Mouse (Mus musculus): ENCODE data around the gene Vgf. TPM values are rescaled to one million over a fixed set of nuclear protein-coding genes. Genes with fewer than 3 reads are reported as not detected.

The Vgf gene
- total RNA-seq (2023), result not detected

DNA sequence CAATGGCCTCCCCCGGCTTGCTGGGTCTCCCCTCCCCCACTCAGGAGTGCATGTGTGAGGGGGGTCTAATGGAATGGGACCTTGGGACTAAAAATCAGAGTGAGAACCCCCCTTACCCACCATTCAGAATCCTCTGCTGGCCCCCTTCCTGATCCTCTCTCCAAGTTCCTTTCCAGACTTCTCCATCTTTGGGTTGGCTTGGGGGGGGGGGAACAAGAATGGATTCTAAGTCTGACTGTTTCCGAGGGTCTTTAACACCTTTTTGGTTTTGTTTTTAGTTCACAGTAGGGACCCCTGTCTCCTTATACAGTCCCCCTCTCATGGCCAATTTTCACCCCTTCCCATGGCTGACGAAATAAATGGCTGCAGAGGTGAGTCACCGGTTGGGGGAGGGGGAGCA lies at the start of gene Vgf:
Vgf (plus strand) TSS at position 301 of the 400 bp plus-strand sequence.

DNA sequence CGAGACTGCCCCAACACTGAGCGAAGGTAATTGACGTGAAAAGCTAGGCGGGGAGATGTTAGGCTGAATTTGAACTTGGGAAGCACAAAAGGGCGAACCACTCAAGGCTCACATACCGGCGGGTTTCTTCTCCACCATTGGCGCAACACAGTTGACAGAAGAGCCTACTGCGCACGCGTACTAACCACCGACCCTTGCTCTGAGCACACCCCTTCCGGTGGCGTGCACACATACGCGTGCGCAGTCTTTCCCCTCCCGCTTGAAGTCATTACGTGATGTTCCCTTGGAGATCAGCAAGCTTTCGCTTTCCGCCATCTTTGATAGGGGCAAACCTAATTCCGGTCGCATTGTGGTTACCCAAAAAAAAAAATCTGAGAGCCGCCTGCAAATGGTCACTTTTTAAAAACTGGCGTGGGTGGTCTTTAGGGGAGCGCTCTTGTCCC lies 39.5 kb upstream of the Vgf start, which contains the start of gene Plod3:
Plod3 (plus strand) TSS at position 325 of the 443 bp plus-strand sequence.

DNA sequence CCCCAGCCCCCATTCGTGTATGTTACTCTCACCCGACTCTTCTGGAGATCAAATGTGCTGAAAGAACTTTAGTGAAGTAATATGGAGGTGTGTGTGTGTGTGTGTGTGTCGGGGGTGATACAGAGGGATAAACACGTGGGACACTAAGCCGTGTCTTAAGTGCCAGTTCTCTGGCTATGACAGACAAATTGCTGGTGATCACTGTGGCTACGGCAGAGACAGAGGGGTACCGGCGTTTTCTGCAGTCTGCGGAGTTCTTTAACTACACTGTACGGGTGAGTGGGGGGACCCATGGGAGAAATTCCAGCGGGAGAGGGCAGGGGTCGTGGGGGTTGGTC lies 38.3 kb upstream of the Vgf start, which contains the start of gene Znhit1:
Znhit1 (minus strand) TSS at position 88 of the 338 bp plus-strand sequence.

DNA sequence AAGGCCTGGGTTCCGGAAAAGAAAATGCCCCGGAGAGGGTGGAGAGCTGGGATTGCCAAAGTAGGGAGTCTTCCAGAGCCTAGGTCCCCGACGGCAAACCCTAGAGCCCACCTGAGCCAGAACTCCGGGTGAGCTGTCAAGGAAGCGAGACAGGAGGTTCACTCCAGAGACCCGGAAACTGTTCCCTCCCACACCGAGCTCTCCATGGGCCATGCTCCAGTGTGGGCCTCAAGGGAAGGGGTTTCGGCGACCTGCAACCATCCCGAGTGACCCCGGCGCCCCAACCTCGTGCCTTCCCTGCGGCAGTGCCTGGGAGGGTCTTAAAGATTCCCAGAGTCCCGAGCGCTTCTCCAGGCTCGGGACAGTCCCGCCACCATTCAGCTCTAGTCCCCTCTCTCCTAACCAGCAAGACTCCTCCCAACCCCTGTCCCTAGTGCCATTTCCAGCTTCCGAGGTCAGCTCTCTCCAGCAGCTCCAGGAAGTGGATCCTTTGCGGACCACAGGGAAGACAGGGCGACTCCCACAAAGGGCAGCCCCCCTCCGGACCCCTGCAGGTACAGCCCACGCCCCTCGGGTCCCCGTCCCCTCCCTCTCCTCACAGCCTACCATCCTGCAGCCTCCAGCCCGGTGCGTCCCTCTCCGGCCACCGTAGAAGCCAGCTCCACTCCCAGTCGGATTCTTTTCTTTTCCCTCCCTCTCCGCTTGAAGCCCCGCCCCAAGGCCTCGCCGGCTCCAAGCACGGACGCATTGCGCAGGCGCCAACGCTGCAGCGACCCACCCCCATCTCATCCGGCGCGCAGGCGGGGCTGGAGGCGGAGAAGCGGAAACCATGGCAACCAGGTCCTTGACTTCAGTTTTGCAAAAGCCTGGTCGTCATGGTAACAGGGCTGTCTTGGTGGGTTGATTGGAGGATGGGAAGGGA lies 19.5 kb downstream of the Vgf start, which contains the start of gene Ap1s1:
Ap1s1 (minus strand) TSS at position 734 of the 922 bp plus-strand sequence.

DNA sequence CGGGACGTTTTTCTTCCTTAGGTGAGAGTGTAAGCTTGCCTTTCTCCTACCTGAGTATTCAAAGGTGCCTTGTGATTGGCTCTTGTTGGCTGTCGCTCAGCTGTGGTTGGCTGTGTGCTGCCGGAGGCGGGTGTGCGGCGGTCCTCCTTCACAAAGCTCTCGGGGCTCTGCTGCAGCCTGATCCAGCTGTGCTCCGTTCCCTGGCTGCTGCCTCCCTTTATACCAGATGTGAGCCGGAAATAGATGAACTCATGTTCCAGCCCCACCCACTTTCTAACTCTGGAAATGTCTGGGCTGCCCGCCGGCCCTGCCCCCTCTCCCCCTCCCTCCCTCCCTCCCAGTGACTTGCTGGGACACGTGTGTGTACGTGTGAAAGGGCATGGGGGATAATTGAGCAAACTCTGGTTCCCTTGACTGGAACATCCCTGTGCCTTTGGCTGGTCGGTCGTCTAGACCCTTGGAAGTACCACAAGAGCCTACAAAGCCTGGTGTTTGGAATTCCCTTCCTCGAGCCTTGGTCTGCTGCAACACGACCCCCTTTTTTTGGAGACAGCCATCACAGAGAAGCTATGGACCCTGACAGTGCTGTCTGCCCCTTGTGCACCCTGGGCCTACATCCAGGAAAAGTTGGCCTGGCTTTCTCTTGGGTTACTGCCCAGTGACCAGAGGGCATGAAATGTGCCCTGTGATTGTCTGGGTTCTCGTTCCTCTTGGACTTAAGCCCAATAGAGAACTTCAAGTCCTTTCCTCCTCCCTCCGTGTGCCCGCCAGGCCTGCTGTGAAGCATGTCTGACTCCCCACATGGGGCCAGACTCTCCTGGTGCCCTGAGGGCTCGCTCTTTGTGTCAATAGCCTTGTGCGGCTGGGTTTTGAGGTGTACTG lies 46.1 kb downstream of the Vgf start, which contains the start of gene Serpine1:
Serpine1 (minus strand) TSS at position 190 of the 882 bp plus-strand sequence.

Other genes with a start within 250 kb of the Vgf start
- gene Col26a1, start 143.2 kb upstream of the Vgf start, total RNA-seq (2023), result not detected
- 1 to 10 TPM; 2.6 to 6.0 TPM for gene Ift22, start 118.2 kb upstream of the Vgf start, total RNA-seq (2023)
- gene Fis1, start 73.1 kb upstream of the Vgf start, total RNA-seq (2023), result 100 to 1,000 TPM; 193 to 219 TPM
- gene Cldn15, start 59.8 kb upstream of the Vgf start, total RNA-seq (2023), result 10 to 100 TPM; 47.5 to 57.3 TPM
- 100 to 1,000 TPM in 1 of 2 experiments, 10 to 100 TPM in 1; 94.6 to 114 TPM for gene Plod3, start 39.4 kb upstream of the Vgf start, total RNA-seq (2023)
- gene Znhit1, start 38.4 kb upstream of the Vgf start, total RNA-seq (2023), result 10 to 100 TPM; 83.2 to 88.3 TPM
- gene Ap1s1, start 19.7 kb downstream of the Vgf start, total RNA-seq (2023), result 10 to 100 TPM; 34.6 to 42.4 TPM
- under 1 TPM in 1 of 2 experiments, not detected in 1; 0.28 TPM for gene Serpine1, start 45.9 kb downstream of the Vgf start, total RNA-seq (2023)
- 10 to 100 TPM; 32.8 to 36.3 TPM for gene Trim56, start 89.8 kb downstream of the Vgf start, total RNA-seq (2023)
- gene Muc3, start 122.9 kb downstream of the Vgf start, total RNA-seq (2023), result not detected
- gene Muc3a, start 186.0 kb downstream of the Vgf start, total RNA-seq (2023), result 1 to 10 TPM; 1.7 to 2.9 TPM